Mouse (Mus musculus): ENCODE data around the gene Mbnl2.

Gene Mbnl2

GRCm38 (mm10) chr14:120361121-120361520 is 85.7 kb downstream of the Mbnl2 start:
- no peak for DNase-seq

GRCm38 (mm10) chr14:120362409-120362992 is 87.0 kb downstream of the Mbnl2 start:
- no peak for DNase-seq

DNA sequence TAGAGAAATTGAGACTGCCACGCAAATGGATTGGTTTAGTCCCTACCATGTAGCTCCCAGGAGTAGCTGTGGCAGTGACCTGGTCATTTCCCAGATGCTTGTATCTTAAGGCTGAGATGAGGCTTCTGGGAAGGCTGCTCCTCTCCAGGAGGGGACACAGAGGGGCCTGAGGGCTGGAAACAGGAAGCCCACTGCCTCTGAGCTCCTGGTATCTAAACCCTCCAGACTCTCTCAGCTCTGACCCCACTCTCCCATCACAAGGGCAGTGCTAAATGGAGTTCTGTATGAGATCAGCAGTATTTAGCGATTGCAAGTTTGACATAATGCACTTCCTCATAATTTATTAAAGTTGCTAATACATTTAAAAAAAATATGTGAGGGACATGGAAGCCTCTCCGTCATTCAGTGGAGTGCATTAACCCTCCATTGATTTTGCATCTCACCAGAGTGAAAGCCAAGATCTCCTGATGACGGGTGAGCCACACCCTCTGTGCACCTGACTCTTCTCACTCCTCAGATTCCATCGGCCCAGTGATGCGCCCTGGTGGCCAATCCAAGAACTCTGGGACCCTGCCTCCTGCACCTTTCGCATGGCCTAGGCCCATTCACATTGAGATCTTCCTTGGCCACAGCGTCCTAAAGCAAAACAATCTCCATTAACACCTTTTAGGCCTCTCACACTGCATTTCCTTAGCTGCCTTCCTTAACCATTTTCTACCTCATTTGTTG is 87.8 kb downstream of the Mbnl2 start:
- no peak for DNase-seq

DNA sequence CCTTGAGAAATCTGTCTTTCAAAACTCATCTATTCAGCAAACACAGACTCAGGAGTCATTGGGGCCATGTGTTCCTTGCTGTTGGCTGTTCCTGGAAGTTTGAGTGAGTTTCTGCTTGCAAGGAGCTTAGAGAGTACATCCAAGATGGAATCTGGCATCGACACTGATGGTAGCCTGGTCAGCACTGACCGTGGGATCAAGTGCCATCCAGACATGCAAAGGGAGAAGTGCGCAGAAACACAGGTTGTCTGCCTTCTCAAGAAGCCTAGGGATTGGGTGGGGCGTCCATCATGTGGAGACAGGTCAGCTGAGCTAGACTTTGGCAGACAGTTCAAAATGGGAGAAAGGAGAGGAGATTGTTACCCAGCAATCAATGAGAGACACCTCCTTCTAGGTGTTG is 89.6 kb downstream of the Mbnl2 start:
- DNase-seq: no peak

DNA sequence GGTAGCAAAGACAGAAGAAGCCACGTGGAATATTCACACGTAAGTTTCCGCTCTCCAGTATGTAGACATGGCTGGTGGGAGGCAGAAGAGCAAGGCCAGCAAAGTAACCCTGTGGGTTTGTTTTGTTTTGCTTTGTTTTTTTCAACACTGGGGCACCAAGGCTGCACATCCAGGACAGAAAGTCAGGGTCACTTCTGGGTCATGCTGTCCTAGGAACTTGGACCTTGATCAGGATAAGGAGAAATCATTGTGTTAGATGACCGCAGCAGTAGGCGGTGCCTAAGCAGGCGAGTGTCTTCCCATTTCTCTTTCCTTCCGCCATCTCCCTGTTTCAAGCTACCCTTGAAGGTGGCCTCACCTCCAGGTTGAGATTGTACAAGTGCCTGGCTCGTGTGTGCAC is 91.5 kb downstream of the Mbnl2 start:
- DNase-seq: no peak

- no peak for DNase-seq
Observed at GRCm38 (mm10) chr14:120367589-120367988, 92.1 kb downstream of the Mbnl2 start.

DNA sequence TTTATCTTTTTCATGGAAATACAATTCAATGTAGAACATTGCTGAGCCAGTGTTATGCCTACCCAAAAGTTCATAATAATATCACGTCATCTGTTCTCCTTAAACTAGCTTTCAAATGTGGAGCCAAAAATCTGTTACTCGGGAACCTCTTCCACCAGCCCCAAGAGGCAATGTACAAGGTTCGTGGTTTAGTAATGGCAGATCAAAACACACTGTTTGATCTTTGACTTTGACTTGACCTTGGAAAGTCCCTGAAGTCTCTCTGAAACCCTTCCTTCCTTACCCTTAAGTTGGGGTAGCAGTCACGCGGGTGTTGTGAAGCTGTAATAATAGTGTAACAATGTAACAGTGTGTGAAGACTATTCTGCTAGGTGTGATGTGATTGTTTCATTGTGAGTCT is 93.0 kb downstream of the Mbnl2 start:
- DNase-seq: no peak

DNA sequence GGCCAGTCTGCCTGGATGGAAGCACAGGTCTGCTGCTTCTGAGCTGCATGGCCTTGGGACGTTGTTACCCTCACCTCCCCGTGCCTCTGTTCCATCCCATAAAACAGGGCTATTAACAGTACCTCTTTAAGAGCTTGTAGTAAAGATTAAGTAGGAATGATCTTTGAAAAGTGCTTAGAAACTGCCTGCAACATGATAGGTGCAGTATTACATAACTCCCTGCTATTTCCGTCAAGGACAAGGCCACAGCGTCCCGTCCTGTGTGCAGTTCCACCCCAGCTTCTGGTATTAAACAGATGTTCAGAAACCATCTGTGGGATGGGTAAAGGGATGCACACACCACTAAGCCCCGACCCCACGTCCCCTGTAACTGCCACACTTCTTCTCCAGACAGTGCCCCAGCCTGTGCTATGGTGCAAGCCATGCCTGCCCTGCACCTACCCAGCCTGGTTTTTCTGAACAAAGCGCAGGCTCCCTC is 93.5 kb downstream of the Mbnl2 start:
- DNase-seq: no peak

DNA sequence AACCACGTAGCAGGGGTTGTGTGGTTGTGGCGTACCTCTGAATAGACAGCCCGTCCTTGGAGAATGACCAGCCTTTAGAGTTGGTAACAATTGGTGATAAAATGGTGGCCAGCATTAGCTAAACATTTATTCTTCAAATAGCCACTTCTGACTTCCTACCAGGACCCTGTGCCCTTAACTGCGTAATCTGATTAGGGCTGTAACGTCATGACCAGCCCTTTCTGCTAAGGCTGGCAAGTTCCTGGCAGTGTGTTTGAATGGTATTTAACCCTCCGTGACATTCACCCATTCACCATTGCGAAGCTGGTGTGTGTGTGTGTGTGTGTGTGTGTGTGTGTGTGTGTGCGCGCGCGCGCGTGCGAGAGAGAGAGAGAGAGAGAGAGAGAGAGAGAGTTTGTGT is 94.6 kb downstream of the Mbnl2 start:
- no peak for DNase-seq

DNA sequence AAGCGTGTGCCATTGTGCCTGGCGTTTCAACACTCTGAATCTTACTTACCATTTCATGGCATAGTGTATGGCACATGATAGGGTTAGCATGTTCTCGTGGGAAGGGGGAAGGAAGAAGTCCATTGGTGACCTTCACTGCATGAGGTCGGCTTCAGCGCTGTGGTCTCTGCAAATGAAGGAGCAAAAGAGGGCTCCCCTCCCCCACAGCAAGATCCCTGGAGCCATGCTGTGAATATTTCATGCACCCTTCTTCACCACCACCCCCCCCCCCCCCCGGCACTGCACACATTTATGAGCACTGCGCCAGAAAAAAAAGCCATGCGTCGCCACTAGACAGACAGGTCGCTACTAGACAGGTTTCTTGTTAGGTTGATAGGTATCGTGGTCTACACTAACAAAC is 95.2 kb downstream of the Mbnl2 start:
- no peak for DNase-seq

DNA sequence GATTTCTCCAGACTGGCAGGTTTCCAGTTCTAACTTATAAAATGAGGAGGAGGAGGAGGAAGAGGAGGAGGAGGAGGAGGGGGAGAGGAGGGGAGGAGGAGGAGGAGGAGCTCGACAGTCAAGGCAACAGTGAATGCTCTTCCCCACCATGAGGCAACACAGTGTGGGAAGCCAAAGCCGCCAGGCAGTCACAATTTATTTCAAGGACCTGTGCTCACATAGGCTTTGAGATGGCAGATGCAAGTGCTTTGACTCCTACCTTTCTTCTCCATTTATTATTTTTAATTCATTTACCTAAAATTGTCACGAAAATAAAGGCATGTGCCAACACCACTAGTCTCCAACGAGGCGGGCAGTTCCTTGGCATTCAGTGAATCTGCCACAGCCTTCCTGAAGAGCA is 95.7 kb downstream of the Mbnl2 start:
- no peak for DNase-seq

DNA sequence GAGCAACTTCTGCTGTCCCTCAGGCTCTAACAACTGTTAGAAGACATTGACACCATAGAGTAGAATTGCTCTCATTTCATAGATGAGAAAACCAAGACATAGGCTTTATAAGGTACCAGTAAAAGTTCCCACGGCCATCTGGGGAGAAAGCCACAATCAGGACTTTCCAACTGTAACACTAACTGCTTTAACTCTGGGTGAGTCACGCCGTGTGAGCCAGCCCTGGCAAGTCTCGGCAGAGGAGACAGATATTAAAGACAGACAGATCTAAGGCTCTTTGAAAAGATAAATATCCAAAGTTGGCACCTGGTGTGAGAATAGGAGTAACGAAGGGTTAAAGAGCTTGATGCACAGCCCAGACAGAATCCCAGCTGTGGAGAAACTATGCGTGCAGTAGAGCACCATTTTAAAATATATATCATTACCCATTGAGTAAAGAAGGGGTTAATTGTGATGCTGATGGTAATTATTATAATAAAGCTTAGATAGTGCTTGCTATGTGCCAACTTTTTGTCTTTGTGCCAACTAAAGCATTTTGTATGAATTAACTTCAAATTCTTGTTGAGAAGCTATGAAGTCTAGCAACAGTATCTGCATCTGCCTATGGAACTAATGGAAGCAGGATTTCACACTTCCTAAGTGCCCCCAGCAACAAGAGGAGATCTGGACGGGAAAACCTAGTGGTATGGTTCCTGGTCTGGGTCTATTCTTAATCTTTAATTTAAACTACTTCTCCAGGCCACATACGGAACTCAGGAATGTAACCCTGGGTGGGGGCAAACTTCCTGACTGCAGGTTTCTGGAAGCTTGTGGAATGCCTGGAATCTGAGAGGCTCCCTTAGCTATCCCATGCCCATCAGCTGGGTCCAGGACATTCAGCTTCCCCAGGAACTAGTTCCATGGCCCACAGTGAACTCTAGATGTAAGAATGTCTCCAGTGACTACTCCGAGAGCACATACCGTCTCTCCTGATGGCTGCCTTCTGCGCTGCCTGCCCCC is 97.9 kb downstream of the Mbnl2 start:
- DNase-seq: no peak

- no peak for DNase-seq
Observed at GRCm38 (mm10) chr14:120374786-120375185, 99.3 kb downstream of the Mbnl2 start.

GRCm38 (mm10) chr14:120377192-120377591 is 101.7 kb downstream of the Mbnl2 start:
- no peak for DNase-seq

DNA sequence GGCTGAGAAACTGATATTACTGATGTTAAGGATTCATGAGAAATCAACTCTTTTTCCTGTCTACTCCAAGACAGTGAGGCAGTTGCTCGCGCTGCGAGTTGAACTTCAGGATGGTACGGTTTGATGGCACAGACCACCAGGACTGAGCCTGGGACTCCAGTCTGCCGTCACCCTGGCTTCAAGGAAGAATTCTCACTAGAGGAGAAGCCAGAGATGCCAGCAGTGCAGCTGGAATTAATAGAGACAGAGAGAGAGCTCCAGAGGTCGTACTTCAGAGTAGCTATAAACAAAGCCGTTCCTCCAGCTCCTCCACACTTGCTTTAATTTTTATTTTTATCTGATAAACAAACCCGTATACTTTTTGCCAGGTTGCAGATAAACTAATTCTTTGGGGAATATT is 102.5 kb downstream of the Mbnl2 start:
- DNase-seq: no peak

DNA sequence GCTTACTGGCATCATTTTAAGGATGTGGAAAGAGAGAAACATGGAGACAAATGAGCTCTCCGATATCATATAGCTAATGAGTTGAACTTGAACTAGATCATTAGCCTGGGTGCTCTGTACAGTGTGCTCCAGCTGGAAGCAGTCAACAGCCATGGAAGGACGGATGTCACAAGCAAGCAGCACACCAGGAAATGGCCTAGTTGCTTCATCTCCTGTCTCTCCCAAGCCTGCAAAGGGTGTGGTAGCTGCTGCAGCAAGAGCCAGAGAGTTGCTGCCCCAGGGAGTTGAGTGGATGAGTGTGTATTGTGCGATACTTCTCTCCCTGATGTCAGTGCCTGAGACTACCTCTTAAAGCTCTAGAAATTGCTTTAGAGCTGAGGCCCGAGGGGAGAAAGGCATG is 104.2 kb downstream of the Mbnl2 start:
- DNase-seq: no peak

DNA sequence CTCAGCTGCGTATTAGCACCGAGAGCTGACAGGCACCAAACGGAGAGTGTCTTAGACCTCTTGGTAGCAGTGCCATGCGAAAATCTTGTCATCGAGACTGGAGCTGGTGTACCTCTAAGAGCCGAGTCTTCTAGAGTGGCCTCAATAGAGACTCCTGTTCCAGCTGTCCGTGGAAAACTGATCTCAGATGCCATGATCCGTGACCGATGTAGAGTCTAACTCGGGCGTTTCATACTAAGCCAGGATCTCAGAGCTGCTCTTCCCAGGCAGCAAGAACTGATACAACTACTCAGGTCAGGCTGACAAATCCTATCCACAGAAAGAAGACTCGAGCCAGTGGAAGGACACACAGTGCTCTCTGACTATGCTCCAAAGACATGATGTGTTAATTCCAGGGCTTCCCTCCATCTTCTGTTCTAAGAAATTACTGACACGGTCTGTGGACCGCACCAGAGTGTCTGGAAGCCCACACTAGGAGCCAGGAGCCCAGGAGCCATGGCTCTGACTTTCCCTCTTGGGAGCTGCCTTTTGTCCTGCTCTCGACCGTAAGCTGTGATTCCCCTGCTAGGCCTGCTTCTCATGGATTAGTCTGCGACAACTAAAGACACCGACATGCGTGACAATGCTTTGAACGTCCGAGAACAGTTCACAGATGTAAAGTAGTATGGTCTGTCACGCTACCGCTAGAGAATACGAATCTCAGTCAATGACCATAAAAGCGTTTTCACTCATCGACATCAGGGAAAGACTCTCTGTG is 106.1 kb downstream of the Mbnl2 start:
- no peak for DNase-seq

DNA sequence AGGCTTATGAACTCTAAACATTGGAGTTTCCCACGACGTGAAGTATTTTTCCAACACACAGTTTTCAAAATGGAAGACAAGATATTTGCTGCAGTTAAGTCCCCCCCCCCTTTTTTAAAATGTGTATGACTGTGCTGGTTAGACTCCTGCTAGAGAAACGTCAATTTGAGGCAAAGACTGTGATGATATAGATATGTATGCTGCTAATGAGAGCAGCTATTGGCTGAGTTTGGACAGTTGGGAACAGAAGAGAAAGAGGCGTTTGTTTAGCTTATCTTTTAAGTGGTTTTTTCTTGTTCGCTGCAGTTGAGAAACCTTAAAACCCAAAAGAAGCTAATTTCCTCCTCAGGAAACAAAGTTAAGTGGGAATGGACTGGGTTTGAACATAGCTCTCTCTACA is 106.7 kb downstream of the Mbnl2 start:
- DNase-seq: no peak

- no peak for DNase-seq
Observed at GRCm38 (mm10) chr14:120383186-120383851, 107.8 kb downstream of the Mbnl2 start.

DNA sequence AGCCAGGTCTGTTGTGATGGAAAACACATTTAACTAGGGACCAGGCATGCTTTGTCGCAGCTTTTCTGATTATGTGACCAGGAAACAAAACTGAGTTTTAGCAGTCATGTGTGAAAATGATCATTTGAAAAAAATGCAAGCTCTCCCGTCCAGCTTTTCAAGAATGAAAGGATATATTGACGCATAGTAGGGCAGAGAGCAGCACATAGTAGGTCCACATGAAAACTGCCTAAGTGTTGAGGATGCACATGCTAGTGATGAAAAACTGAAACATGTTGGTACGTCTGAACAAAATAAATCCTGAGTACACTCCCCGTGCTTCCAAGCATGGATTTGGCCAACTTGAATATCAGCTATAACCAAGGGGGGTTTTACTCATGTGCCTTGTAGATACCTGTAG is 109.1 kb downstream of the Mbnl2 start:
- no peak for DNase-seq

DNA sequence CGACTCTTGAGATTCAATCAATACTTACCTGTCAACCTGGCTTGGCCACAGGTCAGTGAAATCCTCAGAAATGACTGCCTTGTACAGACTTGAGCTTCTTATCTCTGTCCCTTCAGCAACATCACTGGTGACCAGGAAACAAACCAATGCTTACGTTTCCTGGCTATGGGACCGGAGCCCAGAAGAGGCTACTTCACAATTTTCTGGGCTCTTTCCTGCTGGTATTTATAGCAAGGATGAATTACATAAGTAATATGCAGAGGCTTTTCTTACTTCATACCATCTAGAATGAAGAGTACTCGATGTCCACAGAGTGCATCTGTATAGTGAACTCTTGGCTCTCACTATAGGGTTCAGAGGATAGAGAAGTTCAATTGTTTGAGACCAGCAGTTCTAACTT is 111.8 kb downstream of the Mbnl2 start:
- DNase-seq: peak; percentile 49

Measured in cerebellum, adult 9-11 months (tissue).